Mouse (Mus musculus): ENCODE data around the gene Chn2.

DNA sequence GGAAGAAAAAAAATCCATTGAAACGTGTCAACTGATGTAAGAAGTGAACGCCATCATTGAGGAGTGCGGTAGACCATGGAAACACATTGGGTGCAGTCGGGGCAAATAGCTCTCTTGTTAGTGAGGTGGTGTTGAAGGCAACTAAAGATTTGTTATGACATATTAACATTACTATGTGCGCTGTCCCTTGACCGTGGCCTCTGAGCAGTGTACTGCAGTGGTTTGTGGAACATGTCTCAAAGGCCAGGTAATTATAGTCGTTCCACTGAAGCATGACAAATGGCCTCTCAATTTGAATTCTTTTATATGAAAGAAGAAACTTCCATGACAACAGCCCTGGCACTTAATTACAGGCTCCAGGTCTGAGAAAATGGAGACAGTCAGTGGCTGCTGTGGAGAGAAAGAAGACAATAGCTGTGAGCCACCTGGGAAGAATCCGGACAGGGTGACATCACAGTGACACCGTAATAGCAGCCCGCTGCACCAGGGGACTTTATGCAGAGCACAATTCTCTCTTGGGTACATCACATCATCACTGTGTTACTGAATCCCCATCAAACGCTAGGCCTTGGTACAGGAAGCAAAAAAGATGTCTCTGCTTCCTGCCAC, 131.0 kb downstream of the Chn2 start:
- TF ChIP-seq CTCF (IDR thresholded peaks at IDR 0.05 in 2 of 3, conservative IDR thresholded peaks at IDR 0.05 in 1 of 3; ENCODE audit: control insufficient read depth in 1 of 3, insufficient read depth in 1 of 3, low read depth in 2 of 3, low read length in 3 of 3, poor library complexity in 1 of 3, severe bottlenecking in 1 of 3) = no peak
- TF ChIP-seq E2F4 (IDR thresholded peaks at IDR 0.05; ENCODE audit: borderline replicate concordance, low read depth, low read length) = no peak
- TF ChIP-seq USF1 (IDR thresholded peaks at IDR 0.05; ENCODE audit: low read depth, low read length) = no peak
- no peak for TF ChIP-seq MAZ (IDR thresholded peaks at IDR 0.05; ENCODE audit: low read depth, low read length)
